Mouse (Mus musculus) retina, adult 2 months (tissue): Measurements from ENCODE around the gene Arhgef25.
A peak's percentile ranks its signal among the peaks of the same experiment; 100 is the strongest.

Experiments
- DNase-seq: peaks from one replicate; pipeline ENCODE4 v3.0.0-alpha.2; 2012; ENCODE audit warnings: low read depth, low spot score

Gene Arhgef25

DNA sequence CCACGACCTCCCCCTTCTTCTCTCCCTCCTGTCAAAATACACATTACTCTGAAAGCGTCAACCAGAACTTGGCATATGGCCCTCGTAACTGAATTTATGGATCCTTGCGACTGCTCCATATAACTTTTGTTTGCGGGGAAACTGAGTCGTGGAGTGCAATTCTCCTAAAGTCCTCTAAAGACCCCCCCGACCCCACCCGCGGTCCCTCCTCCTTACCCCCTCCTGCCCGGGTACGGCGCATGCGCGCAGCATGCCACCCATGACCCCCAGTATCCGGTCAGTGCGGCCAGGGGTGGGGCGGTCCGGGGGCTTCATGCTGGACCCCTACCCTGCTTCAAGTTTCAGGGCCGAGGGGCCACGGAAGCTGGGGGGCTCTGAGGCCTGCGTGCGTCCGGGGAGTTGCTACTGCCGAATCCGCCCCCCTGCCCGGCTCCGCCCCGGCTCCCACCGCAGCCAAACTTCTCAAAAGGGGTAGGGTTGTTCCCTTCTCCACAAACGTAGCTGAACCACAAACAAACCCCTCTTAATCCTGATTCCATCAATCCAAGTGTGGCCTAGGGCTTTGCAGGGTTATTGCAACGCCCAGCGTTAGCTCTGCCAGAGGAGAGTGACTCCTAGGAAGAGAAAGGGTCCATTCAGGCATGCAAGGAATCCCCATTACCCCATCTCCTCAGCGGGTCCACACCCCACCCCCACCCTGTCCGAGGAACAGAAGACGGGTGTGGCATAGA lies at the start of gene Arhgef25:
Arhgef25 (minus strand) TSS at position 433 of the 731 bp plus-strand sequence.
- DNase-seq = no peak

GRCm38 (mm10) chr10:127238241-127238824 lies 48.5 kb upstream of the Arhgef25 start:
- DNase-seq = no peak

DNA sequence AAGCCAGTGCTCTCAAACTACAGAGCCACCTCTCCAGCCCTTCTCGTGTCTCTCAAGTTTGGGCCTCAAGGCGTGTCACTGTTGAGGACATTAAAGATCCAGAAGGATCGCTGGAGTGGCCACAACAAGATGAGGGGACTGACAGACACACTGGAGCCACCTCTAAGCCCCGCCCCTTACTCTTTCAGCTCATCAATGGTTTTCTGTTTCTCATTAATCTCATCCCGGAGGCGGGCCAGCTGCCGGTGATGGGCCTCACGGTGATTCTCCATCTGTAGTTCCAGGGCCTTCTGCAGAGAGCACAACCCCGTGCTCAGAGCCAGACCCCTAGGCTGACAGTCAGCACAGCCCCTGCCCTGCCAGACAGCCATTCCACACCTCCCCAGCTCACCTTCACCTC lies 46.7 kb upstream of the Arhgef25 start:
- no peak for DNase-seq

DNA sequence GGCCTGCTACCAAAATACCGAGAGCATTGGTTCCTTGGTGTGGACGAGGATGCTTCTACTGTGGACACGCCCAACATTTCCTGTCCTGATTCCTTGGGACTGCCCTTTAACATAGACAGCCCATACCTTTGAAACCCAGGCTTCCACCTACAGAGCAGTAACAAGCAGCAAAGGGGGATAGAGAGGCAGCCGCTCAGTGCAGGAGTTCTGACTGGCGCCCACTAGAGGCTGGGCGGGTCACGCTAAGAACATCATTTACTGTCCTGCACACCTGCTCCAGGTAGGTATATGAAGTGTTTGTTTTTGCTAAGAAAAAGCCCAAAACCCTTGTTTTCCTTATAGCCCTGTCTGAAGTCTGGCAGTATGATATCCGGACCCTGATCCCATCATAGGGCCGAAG lies 43.3 kb upstream of the Arhgef25 start:
- no peak for DNase-seq

GRCm38 (mm10) chr10:127231741-127232140 lies 41.9 kb upstream of the Arhgef25 start:
- no peak for DNase-seq

DNA sequence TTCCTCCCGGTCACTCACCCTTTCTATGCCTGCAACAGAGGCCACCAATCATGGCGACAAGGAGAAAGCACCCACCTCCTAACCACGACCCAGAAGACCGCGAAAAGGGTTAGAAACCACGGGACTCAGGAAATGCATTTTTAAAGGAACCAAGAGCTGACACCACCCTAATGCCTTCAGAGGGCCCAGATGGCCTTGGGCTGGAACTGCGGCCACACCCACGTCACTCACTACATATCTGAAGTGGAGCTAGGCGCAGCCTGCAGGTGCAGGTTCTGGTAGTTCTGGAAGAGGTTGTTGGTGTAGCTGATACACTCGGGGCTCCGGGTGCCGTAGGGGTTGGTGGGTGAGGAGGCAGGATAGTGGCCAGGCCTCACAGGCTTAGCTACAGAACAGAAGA lies 40.8 kb upstream of the Arhgef25 start:
- no peak for DNase-seq

GRCm38 (mm10) chr10:127228897-127229296 lies 39.0 kb upstream of the Arhgef25 start:
- DNase-seq = peak; percentile 62

- DNase-seq = no peak
Observed at GRCm38 (mm10) chr10:127227163-127227562, 37.3 kb upstream of the Arhgef25 start.

DNA sequence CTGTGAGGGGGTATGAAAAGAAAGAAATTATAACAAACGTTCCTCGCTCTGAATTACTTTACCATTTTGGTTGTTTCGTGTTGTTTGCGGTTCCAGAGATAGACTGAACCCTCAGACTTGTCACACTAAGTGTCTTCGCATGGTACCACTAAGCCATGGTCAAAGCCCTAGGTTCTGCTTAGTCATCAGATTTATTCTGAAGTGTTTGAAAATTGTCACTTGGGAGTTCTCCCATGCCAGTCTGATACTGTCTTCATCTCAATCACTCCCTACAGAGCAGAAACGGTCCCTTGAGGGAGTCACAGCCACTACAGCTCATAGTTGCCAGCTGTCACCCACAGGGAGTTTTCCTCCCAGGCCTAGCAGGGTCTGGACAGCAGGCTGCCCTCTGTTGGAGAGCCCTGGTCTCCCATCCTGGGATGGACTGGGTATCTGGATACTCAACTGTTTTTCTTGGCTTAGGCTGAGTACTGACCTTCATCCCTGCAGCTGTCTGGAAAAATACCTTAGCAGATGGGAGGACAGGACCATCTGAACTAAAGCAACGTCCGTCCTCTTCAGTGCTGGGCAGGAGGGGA lies 36.5 kb upstream of the Arhgef25 start:
- no peak for DNase-seq

GRCm38 (mm10) chr10:127225732-127226131 lies 35.8 kb upstream of the Arhgef25 start:
- no peak for DNase-seq

- no peak for DNase-seq
Observed at GRCm38 (mm10) chr10:127225213-127225612, 35.3 kb upstream of the Arhgef25 start.

DNA sequence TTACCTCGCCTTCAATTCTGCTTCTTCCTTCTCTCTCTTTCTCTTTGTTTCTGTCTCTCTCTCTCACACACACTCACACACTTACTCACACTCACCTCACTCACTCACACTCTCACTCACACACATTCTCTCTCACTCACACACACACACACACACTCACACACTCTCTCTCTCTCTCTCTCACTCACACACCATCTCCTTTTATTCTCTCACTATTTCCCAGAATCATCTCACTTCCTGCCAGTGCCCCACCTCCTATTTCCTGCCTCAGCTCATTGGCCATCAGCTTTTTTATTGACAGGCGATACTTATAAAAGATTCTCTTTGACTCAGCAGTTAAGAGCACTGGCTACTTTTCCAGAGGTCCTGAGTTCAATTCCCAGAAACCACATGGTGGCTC lies 28.5 kb upstream of the Arhgef25 start:
- DNase-seq = no peak

DNA sequence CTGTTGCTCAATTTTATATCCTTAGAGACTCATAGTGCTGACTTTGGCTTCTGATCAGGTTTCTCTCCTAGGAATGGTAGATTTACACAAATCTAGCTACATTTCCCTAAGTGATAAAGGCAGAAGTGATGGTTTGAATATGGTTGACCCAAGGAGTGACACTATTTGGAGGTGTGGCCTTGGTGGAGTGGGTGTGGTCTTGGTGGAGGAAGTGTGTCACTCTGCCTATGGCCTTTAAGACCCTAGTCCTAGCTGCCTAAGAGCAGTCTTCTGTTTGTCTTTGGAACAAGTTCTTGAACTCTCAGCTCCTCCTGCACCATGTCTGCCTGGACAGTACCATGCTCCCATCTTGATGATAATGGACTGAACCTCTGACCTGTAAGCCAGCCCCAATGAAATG lies 27.3 kb upstream of the Arhgef25 start:
- no peak for DNase-seq

GRCm38 (mm10) chr10:127216456-127216855 lies 26.6 kb upstream of the Arhgef25 start:
- no peak for DNase-seq

DNA sequence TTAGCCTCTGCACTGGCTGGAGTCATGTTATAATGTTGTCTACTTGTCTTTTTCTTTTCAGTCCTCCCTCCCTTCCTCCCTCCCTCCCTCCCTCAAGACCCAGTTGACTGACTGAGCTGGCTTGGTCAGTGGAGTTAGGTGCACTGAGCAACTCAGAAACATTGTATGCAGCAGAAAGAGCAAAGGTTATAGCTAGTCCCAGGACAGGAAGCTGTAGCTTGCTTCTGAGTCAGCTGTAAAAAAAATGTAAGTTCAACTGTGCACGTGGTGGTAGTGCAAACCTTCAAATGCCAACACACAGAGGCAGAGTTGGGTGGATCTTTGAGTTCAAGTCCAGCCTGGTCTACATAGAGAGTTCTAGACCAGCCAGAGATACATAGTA lies 24.5 kb upstream of the Arhgef25 start:
- DNase-seq = no peak

DNA sequence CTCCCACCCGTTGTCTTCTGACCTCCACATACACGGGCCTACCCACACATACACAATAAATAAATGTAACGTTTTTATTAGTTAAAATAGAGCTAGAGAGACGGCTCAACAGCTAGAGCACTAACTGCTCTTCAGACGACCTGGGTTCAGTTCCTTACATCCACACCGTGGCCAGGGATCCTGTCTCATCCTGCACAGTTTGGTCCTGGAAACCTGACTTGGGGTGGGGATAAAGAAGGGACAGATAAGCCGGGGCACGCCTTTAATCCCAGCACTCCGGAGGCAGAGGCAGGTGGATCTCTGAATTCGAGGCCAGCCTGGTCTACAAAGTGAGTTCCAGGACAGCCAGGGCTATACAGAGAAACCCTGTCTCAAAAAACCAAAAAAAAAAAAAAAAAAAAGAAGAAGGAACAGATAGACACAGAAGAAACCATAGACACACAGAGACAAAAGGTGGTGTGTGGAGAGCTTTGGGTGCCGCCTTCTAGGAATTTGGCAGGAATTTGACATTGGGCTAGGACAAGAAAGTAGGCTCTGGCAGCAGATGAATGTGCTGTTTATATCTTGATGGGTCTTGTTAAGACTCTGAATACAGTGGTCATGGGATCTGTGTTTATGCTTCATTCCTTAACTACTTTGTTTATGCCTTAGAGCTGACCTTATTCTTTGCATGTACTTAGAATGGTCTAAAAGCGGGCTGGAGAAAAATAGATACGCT lies 24.0 kb upstream of the Arhgef25 start:
- no peak for DNase-seq

- no peak for DNase-seq
Observed at GRCm38 (mm10) chr10:127213272-127213671, 23.4 kb upstream of the Arhgef25 start.

- DNase-seq = peak; percentile 79
Observed at GRCm38 (mm10) chr10:127211414-127211854, 21.6 kb upstream of the Arhgef25 start, which contains the start of gene Pip4k2c. TSS of gene Pip4k2c (minus strand) at chr10:127211585.

GRCm38 (mm10) chr10:127210961-127211405 lies 21.1 kb upstream of the Arhgef25 start:
- DNase-seq = no peak

GRCm38 (mm10) chr10:127209928-127210570 lies 20.2 kb upstream of the Arhgef25 start:
- DNase-seq = no peak

GRCm38 (mm10) chr10:127208921-127209320 lies 19.0 kb upstream of the Arhgef25 start:
- DNase-seq = no peak

GRCm38 (mm10) chr10:127205373-127205772 lies 15.5 kb upstream of the Arhgef25 start:
- no peak for DNase-seq
